Mouse (Mus musculus): ENCODE results near the gene Ntn4.

DNA sequence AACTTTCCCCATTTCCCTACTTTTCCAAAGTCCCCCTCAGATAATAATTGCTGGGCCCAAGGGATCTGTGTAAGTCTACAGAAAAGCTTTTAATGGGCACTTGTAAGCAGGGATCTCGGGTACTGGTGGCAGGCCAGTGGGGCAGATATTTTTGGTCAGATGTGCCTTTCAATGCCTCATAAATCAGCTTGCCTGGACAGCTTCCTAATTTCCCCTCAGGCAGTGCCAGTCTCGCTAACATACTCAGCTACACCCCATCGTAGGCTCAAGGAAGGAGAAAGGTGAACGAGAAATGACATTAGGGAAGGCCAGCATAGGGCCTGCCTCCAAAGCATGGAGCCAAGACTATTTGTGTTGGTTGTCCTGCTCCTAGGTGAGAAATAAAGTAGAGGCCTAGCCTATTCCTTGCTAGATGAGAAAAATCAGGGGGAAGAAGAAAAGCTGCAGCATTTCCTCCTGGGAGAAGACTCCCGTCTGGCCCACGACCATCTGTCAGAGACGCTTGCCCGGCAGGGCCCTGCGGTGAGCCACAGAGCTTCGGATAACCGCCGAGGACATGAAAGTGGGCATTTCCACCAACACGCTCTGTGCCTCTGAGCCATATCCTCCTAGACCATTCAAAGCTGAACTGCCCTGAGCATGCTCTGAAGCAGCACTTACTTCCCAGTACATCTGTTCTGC is 113.4 kb downstream of the Ntn4 start:
- TF ChIP-seq CTCF (IDR thresholded peaks at IDR 0.05; ENCODE audit: borderline replicate concordance, extremely low read depth, insufficient read depth, insufficient read length) (no peak), POLR2A (IDR thresholded peaks at IDR 0.05; ENCODE audit: borderline replicate concordance, extremely low read depth, insufficient read depth, insufficient read length, poor library complexity, severe bottlenecking) (no peak)
